ENCODE assay signal across 8 mouse cellular contexts in genomic region chr1:167349815-167350596, GRCm38 (mm10). TPM values are rescaled to one million over a fixed set of nuclear protein-coding genes. Genes with fewer than 3 reads are reported as not detected.
DNase-seq lines count a peak whose midpoint lies in the region; ATAC-seq lines count a peak whose summit lies in the region.

Gene Aldh9a1, plus strand, starts transcription at chr1:167349991.

- peak within 1 kb of the TSS; percentile 75 for H3K9ac ChIP-seq in hindbrain, embryonic 11.5 days (ENCODE audit: low read depth, low read length)

- peak within 1 kb of the TSS; percentile 74 for H3K27ac ChIP-seq in hindbrain, embryonic 11.5 days (ENCODE audit: low read depth, low read length)

- under 1% methylated on average over 54 of the region's 55 CpGs for WGBS in hindbrain, embryonic 11.5 days

- H3K4me3 ChIP-seq in hindbrain, embryonic 11.5 days (ENCODE audit: low read depth, low read length): peak within 1 kb of the TSS; percentile 69

- peak; percentile 95 for DNase-seq in Muller cell, postnatal 12 days (ENCODE audit: inconsistent ontology term)
- DNase-seq in cerebellum, adult 9-11 months: peak; percentile 92
- DNase-seq in frontal cortex, adult 2 months (ENCODE audit: extremely low spot score in 1 of 2, low spot score in 1 of 2): peak; percentile 80 to 84
- peak; percentile 90 for DNase-seq in hindbrain, embryonic 11.5 days (ENCODE audit: low spot score)
- peak; percentile 92 to 94 for DNase-seq in layer of hippocampus, postnatal 10 days (ENCODE audit: low spot score in 2 of 2)
- peak; percentile 96 for DNase-seq in lung, postnatal 10 days
- peak; percentile 91 for DNase-seq in ovary, postnatal 36 days (ENCODE audit: low spot score)
- DNase-seq in thymus, postnatal 25 days: peak; percentile 83

- H3K36me3 ChIP-seq in hindbrain, embryonic 11.5 days (ENCODE audit: control insufficient read depth, insufficient read depth, low read length): no peaks in the 10 kb centered on the region

- H3K9me3 ChIP-seq in hindbrain, embryonic 11.5 days (ENCODE audit: control insufficient read depth, low read length): no peaks in the 10 kb centered on the region

- no peaks in the 10 kb centered on the region for H3K27me3 ChIP-seq in hindbrain, embryonic 11.5 days (ENCODE audit: control insufficient read depth, insufficient read depth, low read length)

- no peaks in the 10 kb centered on the region for H3K4me1 ChIP-seq in hindbrain, embryonic 11.5 days (replicated peaks; ENCODE audit: control insufficient read depth, insufficient read depth, low read length)

- peak within 1 kb of the TSS; percentile 91 for H3K4me2 ChIP-seq in hindbrain, embryonic 11.5 days (replicated peaks; ENCODE audit: low read depth, low read length)

- peak; percentile 99 for ATAC-seq in hindbrain, embryonic 11.5 days (ENCODE audit: low FRiP score)

RNA-seq across cellular contexts. Expression of gene Aldh9a1, which starts in this region (rescaled TPM):
- polyA plus RNA-seq in frontal cortex, adult 2 months (2012; rRNA removed): 37.4 and 42.1 TPM in 2 replicates
- 35.6 and 36.2 TPM in 2 replicates for polyA plus RNA-seq in hindbrain, embryonic 11.5 days (2014; fragmentation: Nextera tagmentation; extraction: Ambion mirVana)
- 10 to 100 TPM; 24.5 to 27.8 TPM for total RNA-seq in layer of hippocampus, postnatal 10 days (2021)

Comparison
In these comparisons a context has a peak if more than half of its experiments do, and no peak if none do; other contexts are left out.
1. Peak in every context shown above with its lines: DNase-seq, ATAC-seq, H3K4me3 ChIP-seq and H3K27ac ChIP-seq.